Mouse (Mus musculus): ENCODE measurements around the gene Gm30302. TPM values are rescaled to one million over a fixed set of nuclear protein-coding genes. Genes with fewer than 3 reads are reported as not detected.
"Not testable (repeated sequence)": the region's sequence is repeated elsewhere in the genome, so short reads cannot be mapped to it uniquely, and the experiment has no call there.

Gm30302 gene
- polyA plus RNA-seq, 1 experiment, result not detected

DNA sequence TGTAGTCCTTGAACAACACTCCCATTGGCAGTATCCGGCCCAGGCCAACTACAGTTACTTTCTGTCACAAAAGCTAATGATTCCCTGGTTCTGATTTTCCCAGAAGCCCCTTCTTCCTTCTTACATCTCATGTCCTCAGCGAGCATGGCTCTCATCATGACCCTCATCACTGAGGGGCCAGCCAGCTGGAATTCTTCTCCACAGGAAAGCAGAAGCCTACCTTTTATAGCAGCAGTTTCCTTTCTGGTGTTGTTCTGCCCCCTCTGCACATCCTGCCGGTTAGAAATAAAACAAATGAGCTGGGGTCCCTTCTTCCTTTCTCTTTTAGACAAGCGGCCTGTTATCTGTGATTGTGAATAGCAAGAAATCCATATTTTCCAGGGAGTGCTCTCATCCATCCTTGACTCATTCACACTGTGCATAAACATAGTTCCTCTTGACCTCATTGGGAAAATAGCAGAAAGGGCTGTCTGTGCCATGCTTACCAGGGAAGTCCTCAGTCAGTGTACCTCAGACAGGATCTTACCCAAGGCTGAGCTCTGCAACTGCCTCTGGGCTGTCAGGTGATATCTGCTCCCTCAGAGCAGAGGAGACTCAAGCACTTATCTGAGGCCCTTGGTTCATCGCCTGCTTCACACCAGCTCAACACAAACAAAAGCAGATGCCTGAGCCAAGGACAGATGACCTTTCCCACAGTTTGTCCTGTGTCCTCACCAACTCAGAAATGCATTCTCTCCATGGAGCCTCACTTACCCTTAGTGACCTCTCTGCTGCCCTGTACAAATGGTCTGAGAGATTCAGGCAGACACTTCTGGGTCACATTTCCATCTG is 10.0 kb downstream of the Gm30302 start:
- H3K4me1 ChIP-seq (ENCODE audit: control insufficient read depth, insufficient read depth, low read length), result no peaks in the 10 kb centered on the region
- no peak for TF ChIP-seq CTCF (IDR thresholded peaks at IDR 0.05; ENCODE audit: low read depth, low read length)
- no peak for TF ChIP-seq POLR2A (IDR thresholded peaks at IDR 0.05; ENCODE audit: borderline replicate concordance, low read depth, low read length)
- no peak overlapping the region for H3K27ac ChIP-seq (ENCODE audit: insufficient read depth, low read depth, low read length)
- no peak overlapping the region for H3K4me3 ChIP-seq (ENCODE audit: insufficient read depth, low read length)

DNA sequence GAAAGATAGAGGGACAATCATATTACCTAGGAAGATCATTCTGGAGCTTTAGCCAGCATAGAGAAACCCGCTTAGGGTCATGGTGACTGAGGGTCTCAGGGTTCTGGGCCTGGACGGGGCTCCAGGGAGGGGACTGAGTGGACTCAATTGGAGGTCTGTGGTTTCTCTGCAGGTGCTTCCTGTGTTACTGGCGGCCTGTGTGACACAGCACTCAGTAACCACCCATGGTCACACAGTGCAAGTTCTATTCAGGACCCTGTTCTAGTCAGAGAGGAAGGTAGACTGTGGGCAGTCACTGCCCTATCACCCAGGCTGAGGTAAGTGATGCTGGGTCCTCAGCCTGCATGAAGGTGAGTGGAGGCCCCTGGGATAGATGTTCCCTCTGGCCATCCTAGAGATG is 14.9 kb downstream of the Gm30302 start:
- H3K4me1 ChIP-seq (ENCODE audit: control insufficient read depth, insufficient read depth, low read length), result no peaks in the 10 kb centered on the region
- TF ChIP-seq CTCF (IDR thresholded peaks at IDR 0.05; ENCODE audit: low read depth, low read length), result no peak
- H3K4me3 ChIP-seq (ENCODE audit: insufficient read depth, low read length), result no peak overlapping the region
- no peak overlapping the region for H3K27ac ChIP-seq (ENCODE audit: insufficient read depth, low read depth, low read length)

DNA sequence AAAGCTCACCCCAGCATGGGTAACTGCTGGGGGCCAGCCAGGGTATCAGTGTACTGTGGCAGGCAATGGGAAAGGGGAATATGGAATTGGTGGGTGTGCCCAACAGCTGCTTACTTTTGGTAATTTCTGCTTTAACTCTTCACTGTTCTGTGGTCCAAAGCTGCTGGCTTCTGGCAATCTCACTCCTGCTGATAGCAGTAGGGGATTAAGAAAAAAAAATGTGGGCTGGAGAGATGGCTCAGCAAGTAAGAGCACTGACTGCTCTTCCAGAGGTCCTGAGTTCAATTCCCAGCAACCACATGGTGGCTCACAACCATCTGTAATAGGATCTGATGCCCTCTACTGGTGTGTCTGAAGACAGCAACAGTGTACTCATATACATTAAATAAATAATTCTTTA is 27.3 kb downstream of the Gm30302 start:
- H3K4me1 ChIP-seq (ENCODE audit: control insufficient read depth, insufficient read depth, low read length); H3K27ac ChIP-seq (ENCODE audit: insufficient read depth, low read depth, low read length): not testable (repeated sequence)

DNA sequence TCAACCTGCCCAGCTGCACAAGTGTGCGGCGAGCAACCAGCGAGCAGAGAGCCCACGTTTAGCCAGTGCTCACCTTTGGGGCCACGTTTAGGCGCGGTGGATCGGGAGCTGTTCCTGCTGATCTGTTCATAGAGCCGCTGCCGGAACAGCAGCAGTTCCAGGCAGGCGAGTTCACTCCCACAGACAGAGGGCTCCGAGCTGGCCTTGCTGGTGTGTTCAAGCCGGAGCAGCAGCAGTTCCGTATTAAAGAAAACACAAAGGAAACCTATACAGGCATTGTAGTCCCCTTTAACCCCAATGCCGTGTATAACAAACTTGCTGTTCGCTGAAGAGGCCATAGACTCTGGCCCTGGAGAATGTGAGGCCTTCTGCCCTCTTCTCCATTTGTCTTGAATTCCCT is 29.7 kb downstream of the Gm30302 start:
- H3K4me3 ChIP-seq (ENCODE audit: insufficient read depth, low read length), result no peak overlapping the region
- TF ChIP-seq CTCF (IDR thresholded peaks at IDR 0.05; ENCODE audit: low read depth, low read length) (no peak), POLR2A (IDR thresholded peaks at IDR 0.05; ENCODE audit: borderline replicate concordance, low read depth, low read length) (no peak)
- no peak overlapping the region for H3K27ac ChIP-seq (ENCODE audit: insufficient read depth, low read depth, low read length)
- no peaks in the 10 kb centered on the region for H3K4me1 ChIP-seq (ENCODE audit: control insufficient read depth, insufficient read depth, low read length)

More for the DNA sequence above, 27.3 kb downstream of the Gm30302 start:
- H3K4me3 ChIP-seq (ENCODE audit: insufficient read depth, low read length), result not testable (repeated sequence)

DNA sequence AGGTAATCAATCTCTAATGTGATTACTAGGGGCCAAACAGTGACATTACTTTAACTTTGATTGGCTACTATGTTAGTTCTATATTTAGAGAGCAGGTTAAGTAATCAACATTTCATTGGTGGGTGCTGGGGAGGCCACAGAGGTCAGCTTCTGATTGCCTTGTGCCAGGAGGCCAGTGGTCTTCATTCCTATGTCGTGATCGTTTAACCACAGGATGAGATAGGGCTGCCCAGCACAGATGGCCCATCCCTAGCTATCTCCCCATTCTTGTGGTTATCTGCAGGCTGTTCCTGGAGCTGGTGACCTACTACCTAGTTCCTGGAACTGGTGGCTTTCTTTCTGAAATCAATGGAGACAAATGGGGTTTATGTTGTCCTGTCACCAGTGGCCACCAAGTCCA is 30.8 kb downstream of the Gm30302 start:
- Histone ChIP-seq H3K27ac (ENCODE audit: insufficient read depth, low read depth, low read length) (no peak overlapping the region), H3K4me3 (ENCODE audit: insufficient read depth, low read length) (no peak overlapping the region), H3K4me1 (ENCODE audit: control insufficient read depth, insufficient read depth, low read length) (no peaks in the 10 kb centered on the region)
- TF ChIP-seq POLR2A (IDR thresholded peaks at IDR 0.05; ENCODE audit: borderline replicate concordance, low read depth, low read length), result no peak
- TF ChIP-seq CTCF (IDR thresholded peaks at IDR 0.05; ENCODE audit: low read depth, low read length), result no peak

DNA sequence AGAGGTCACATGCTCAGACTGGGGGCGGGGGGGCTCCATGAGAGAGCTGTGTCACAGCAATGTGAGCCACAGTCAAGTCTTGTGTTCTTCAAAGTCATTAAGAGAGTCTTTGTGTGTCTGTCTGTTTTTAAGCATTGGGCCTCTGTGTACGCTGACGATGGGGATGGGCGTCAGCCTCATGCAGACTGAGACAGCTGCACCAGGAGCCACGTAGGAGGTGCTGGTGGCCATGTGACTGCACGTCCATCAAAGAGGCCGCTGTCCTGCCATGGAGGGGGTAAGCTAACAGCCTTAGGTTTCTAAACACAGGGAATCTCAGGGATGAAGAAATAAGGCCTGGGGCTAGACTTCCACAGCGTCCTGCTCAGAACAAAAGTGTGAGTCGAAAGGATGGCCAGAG is 32.5 kb downstream of the Gm30302 start:
- TF ChIP-seq POLR2A (IDR thresholded peaks at IDR 0.05; ENCODE audit: borderline replicate concordance, low read depth, low read length) (no peak), CTCF (IDR thresholded peaks at IDR 0.05; ENCODE audit: low read depth, low read length) (no peak)
- H3K27ac ChIP-seq (ENCODE audit: insufficient read depth, low read depth, low read length), result no peak overlapping the region
- H3K4me3 ChIP-seq (ENCODE audit: insufficient read depth, low read length), result no peak overlapping the region
- no peaks in the 10 kb centered on the region for H3K4me1 ChIP-seq (ENCODE audit: control insufficient read depth, insufficient read depth, low read length)

DNA sequence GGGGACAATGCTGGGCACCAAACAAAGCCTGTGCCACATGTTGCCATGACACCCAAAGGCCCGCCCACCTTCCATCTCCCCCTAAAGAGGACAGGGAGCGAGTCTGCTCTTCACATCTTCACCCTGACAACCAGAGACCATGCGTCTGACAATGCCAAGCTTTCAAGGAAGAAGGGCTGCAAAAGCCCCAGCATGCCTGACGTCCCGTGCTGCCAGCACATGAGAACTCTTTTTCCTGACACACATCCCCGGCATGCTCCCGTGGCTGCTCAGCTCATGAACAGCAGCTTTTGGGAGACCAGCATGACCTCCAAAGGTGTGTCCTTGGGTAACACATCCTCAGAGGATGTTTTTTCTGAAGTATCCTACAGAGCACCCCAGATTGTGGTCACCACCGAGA is 33.5 kb downstream of the Gm30302 start:
- no peak overlapping the region for H3K27ac ChIP-seq (ENCODE audit: insufficient read depth, low read depth, low read length)
- H3K4me3 ChIP-seq (ENCODE audit: insufficient read depth, low read length), result no peak overlapping the region
- H3K4me1 ChIP-seq (ENCODE audit: control insufficient read depth, insufficient read depth, low read length), result no peaks in the 10 kb centered on the region
- TF ChIP-seq POLR2A (IDR thresholded peaks at IDR 0.05; ENCODE audit: borderline replicate concordance, low read depth, low read length) (no peak), CTCF (IDR thresholded peaks at IDR 0.05; ENCODE audit: low read depth, low read length) (no peak)

DNA sequence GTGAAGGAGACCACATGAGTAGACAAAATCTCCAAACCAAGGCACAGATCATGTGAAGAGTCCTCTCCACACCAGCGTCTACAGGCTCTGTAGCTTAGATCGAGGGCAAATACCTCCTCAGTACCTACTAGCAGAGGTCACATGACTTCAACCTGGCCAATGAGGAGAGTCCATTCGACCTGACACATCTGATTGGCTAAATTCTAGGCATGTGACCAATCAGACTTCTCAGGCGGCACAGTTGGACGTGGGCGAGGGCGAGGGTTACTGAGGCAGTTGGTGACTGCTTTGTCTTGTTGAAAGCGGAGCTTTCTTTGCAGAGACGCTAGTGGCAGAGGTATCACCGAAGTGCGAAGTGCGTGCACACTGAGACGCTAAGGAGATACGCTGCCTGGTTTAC is 36.6 kb downstream of the Gm30302 start:
- no peak for TF ChIP-seq CTCF (IDR thresholded peaks at IDR 0.05; ENCODE audit: low read depth, low read length)
- TF ChIP-seq POLR2A (IDR thresholded peaks at IDR 0.05; ENCODE audit: borderline replicate concordance, low read depth, low read length), result no peak

DNA sequence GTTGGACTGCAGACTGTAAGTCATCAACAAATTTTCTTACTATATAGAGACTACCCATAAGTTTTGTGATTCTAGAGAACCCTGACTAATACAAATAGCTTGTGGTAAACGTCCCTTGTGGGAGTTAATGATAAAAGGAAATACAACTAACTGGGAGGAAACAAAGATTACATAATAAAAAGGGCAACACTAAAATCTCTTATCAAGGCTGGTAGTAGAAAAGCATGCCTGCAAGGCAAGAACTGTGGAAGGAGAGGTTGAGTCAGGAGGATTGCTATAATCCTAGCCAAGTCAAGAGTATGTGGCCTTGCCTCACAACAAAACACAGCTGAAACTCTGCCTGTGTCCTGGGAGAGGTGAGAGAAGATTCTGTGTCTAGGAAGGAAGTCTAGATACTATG is 38.1 kb downstream of the Gm30302 start:
- H3K4me1 ChIP-seq (ENCODE audit: control insufficient read depth, insufficient read depth, low read length), result no peaks in the 10 kb centered on the region
- no peak for TF ChIP-seq CTCF (IDR thresholded peaks at IDR 0.05; ENCODE audit: low read depth, low read length)
- no peak for TF ChIP-seq POLR2A (IDR thresholded peaks at IDR 0.05; ENCODE audit: borderline replicate concordance, low read depth, low read length)
- H3K27ac ChIP-seq (ENCODE audit: insufficient read depth, low read depth, low read length), result no peak overlapping the region
- H3K4me3 ChIP-seq (ENCODE audit: insufficient read depth, low read length), result no peak overlapping the region

More for the DNA sequence above, 36.6 kb downstream of the Gm30302 start:
- H3K4me1 ChIP-seq (ENCODE audit: control insufficient read depth, insufficient read depth, low read length), result no peaks in the 10 kb centered on the region
- H3K27ac ChIP-seq (ENCODE audit: insufficient read depth, low read depth, low read length), result no peak overlapping the region
- H3K4me3 ChIP-seq (ENCODE audit: insufficient read depth, low read length), result no peak overlapping the region

DNA sequence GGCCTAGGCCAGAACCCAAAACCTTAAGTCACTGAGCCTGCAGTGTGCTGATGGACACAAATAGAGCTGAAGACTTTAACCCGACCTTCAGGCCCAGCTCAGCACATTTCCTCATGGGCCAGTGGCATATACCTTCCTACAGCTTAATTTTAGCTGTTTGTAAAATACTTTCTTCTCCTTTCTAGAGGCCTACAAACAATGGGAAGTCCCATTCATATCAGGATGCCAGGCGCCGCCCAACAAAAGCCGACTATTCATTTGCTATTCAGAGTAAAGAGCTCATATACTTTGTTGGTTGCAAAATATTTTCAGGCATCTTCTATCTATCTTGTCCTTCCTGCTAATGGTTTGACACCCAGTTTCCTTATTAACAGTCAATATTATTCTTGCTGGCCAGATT is 40.8 kb downstream of the Gm30302 start:
- H3K4me3 ChIP-seq (ENCODE audit: insufficient read depth, low read length), result no peak overlapping the region
- TF ChIP-seq POLR2A (IDR thresholded peaks at IDR 0.05; ENCODE audit: borderline replicate concordance, low read depth, low read length), result no peak
- TF ChIP-seq CTCF (IDR thresholded peaks at IDR 0.05; ENCODE audit: low read depth, low read length), result no peak
- no peak overlapping the region for H3K27ac ChIP-seq (ENCODE audit: insufficient read depth, low read depth, low read length)
- H3K4me1 ChIP-seq (ENCODE audit: control insufficient read depth, insufficient read depth, low read length), result no peaks in the 10 kb centered on the region

DNA sequence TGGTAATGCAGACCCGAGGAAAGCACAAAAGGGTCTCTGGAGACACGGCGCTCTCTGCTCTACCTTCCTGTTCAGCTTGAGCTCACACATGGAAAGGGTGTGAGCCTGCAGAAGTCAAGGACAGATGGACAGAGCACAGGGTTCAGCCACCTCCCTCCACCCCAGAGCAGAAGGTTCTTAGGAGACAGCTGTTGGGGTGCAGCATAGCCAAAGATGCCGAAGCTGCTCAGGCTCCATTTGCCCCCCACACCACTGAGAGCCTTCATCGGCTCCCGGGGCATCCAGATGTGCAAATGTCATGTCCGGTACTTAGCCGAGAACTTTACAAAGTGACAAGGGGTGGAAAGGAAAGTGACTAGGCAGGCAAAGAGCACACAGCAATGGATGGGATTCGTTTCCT is 42.2 kb downstream of the Gm30302 start:
- no peaks in the 10 kb centered on the region for H3K4me1 ChIP-seq (ENCODE audit: control insufficient read depth, insufficient read depth, low read length)
- no peak overlapping the region for H3K27ac ChIP-seq (ENCODE audit: insufficient read depth, low read depth, low read length)
- H3K4me3 ChIP-seq (ENCODE audit: insufficient read depth, low read length), result no peak overlapping the region
- TF ChIP-seq CTCF (IDR thresholded peaks at IDR 0.05; ENCODE audit: low read depth, low read length) (no peak), POLR2A (IDR thresholded peaks at IDR 0.05; ENCODE audit: borderline replicate concordance, low read depth, low read length) (no peak)
